Mouse (Mus musculus) lung, postnatal 25 days (tissue): ENCODE results near the gene Btbd35f13.
"Not testable (repeated sequence)": the region's sequence is repeated elsewhere in the genome, so short reads cannot be mapped to it uniquely, and the experiment has no call there.

Source experiments
- DNase-seq: peaks from one replicate; pipeline ENCODE4 v3.0.0; 2022; ENCODE audit warnings: low spot score

The Btbd35f13 gene

DNA sequence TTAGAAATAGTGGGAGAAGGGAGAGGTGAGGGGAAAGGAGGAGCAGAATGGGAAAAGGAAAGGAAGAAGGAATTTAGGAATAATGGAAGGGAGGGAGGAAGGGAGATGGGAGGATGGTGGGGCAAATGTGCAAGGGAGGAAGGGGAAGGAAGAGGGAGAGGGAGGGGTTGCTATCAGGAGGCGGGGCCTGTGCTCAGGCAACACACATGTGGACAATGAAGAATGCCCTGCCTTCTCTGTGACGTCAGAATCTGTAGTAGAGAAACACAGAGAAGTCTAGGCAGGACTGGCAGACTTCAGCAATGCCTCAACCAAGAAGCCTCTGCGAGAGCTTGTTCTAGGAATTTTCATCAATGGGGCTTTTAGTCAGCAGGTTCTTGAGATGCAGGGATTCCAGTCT is at the start of gene Btbd35f13:
TSS of gene Btbd35f13 (plus strand) at position 301 of the 400 bp plus-strand sequence.
- not testable (repeated sequence) for DNase-seq

DNA sequence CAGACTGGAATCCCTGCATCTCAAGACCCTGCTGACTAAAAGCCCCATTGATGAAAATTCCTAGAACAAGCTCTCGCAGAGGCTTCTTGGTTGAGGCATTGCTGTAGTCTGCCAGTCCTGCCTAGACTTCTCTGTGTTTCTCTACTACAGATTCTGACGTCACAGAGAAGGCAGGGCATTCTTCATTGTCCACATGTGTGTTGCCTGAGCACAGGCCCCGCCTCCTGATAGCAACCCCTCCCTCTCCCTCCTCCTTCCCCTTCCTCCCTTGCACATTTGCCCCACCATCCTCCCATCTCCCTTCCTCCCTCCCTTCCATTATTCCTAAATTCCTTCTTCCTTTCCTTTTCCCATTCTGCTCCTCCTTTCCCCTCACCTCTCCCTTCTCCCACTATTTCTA is 45.3 kb downstream of the Btbd35f13 start, which contains the start of gene Btbd35f14:
TSS of gene Btbd35f14 (minus strand) at position 101 of the 400 bp plus-strand sequence.
- not testable (repeated sequence) for DNase-seq
